Mouse (Mus musculus) adrenal gland, adult 2 months (tissue): ENCODE measurements around the gene Mettl11b. TPM values are rescaled to one million over a fixed set of nuclear protein-coding genes. Genes with fewer than 3 reads are reported as not detected.
"Not testable (repeated sequence)": the region's sequence is repeated elsewhere in the genome, so short reads cannot be mapped to it uniquely, and the experiment has no call there.

Source experiments
- DNase-seq: peaks from one replicate; pipeline ENCODE4 v3.0.0; 2021
- long read RNA-seq: library from polyadenylated mRNA; stranded (forward); transcript quantifications from one replicate; pipeline ENCODE4 v2.0.0, GENCODE M21; 2021
- polyA plus RNA-seq: library from polyadenylated mRNA; depleted of rRNA; stranded (reverse); fragments of >200 nt; gene quantifications from 2 replicates; pipeline ENCODE4 v1.2.3, GENCODE M21; 2012; rRNA removed
- total RNA-seq, 2 experiments: library from RNA; stranded (reverse); gene quantifications; 2 replicates each; pipeline ENCODE4 v1.2.3; 2021

Mettl11b gene
- not detected for total RNA-seq
- not detected in 2 replicates for polyA plus RNA-seq
- long read RNA-seq: 0 reads

DNA sequence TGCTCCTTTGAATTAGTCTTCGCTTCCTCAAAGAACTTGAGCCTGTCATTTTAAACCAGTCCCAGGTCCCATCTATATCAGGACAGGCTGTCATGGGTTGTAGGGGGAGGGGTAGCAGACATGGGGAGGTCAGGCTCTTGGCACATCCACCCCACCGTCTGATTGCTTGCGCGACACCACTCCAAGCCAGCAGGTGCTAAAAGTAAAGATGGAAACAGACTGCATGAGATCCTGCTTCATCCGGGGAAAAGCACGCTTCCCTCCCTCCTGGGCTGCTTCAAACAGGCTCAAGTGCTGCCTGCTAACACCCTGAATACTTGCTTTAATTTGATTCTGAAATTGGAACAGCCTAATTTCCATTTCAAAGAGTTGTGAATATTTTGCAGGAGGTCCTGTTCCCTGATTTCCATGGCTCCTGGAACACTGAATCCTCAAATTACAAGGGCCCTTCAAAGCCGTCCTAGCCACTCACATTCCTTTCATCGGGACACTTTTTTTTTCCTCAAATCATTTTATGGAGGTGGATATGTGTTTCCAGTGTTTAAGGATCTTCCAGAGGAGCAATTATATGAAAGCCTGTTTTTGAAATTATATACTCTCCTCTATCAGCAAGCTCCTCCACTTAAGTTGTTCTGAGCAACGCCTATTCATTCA lies at the start of gene Mettl11b:
TSS of gene Mettl11b (minus strand) at position 127 of the 654 bp plus-strand sequence.
- DNase-seq: no peak

DNA sequence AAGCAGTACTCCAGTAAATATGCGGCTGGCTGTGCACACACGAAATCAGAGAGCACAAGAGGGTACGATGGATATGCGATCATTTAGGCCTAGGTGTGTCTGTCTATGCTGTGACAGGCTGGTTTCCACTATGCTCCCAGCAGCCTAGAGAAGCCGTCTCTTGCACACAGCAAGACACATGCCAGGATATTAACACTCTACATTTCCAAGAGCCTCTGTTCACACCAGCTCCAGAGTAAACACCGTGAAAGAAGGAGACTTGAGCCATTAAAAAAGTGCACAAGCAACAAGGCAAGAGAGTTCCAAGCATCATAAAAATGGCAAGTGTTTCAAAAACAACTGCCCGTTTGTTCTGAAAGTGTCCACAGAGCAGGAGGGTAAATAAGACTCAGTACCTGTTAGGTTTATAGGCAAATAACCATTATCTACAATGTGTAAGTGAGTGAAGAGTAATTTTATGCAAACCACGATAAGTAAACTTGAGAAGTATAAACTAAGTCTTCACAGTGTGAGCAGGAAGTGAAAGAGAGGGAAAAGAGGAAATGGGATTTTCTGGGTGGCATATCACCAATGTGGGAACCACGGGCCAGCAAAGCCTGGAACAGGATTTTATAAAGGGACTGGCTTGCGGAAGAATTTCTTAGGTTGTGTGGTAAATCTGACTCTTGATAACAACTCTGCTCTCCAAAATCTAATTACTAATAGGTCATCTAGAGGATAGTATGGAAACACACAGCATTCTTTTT lies 32.6 kb upstream of the Mettl11b start:
- no peak for DNase-seq

DNA sequence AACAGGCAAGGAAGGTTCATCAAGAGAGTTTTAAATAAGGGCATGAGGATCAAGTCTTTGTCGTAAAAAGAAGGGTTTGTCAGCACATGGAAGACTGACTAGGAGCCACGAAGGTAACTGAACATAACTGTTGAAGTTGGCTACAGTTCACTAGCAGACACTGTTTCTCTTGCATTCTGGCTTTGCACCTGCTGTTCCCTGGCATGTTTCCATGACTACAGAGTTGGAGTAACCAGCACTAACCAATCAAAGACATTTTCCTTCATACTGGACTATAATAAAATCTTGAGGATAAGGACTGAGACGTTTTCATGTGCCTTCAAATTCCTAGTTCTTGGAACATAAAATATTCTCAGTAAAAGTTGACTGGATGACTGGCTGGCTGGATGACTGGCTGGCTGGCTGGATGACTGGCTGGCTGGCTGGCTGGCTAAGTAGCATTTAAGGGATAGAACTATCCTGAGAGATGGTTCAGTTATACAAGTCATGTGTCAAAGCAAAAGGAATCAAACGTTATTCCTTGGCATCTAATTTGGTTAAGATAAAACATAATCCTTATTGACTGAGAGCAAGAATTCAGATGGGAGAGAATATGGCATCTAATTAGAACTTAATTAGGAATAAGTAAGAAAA lies 26.4 kb upstream of the Mettl11b start:
- DNase-seq: no peak

DNA sequence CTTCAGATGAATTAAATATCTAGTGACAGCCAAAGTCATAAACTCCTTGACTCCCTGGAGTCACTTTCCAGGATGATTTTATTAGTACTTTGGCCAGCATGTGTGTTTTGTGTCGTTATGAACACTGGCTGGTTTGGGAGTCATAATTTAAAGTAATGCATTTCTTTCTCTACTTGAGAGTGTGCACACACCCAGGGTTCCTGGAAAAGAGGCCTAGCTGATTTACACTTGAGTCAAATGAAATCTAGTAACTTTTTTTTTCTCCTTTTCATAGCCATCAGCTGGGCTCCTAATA lies 12.2 kb upstream of the Mettl11b start:
- no peak for DNase-seq

DNA sequence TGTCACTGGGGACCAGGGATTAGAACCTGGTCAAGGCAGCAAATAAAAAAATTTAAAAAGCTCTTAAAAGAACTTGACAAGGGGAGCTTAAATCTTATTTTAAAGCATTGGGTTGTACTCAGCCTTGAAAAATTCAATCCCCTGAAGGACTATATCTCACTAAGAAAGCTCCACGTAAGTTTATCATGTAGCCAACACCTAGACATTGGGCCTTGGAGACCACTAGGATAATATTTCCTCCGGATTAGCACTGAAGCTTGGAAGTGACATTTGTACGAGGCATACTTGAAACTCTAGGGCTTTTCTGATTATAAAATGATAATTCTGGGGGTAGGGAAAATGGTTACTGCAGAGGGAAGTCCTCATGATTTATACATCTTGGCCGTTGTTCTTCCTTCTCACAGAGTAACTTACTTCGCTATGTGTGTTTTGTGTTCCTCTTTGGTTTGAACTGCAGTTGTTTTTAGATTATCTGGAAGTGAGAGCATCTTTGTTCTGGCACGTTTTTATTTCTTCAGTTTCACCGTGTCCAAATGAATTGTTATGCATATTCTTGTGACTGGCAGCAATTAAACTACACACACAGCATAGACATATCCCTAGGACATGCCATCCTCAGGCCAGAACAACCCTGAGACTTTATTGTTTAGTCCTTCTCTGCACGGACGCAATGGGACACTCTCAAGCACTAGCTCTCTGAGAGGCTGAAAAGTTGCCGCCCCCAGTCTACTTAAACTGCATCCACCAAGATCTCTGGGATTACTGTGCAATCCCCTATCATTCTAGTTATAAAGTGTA lies 11.6 kb upstream of the Mettl11b start:
- DNase-seq: no peak

DNA sequence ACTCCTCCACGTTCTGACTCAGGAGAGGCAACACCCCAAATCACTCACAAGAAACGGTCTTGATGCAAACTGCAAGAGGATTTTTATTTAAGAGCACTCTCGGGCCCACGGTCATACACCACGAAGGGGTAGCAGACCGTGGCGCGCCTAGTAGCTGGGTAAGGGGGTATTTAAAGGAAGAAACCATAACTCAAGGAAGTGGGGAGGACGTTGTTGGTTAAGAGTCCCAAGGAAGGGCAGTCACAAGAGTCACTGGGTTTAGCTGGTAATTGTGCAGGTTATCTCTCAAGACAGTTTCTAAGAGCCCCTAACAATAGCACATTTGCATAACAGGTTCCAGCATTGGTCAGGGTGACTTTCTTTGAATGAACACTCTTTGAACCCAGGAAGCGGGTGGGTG lies 6.1 kb upstream of the Mettl11b start:
- DNase-seq: not testable (repeated sequence)

DNA sequence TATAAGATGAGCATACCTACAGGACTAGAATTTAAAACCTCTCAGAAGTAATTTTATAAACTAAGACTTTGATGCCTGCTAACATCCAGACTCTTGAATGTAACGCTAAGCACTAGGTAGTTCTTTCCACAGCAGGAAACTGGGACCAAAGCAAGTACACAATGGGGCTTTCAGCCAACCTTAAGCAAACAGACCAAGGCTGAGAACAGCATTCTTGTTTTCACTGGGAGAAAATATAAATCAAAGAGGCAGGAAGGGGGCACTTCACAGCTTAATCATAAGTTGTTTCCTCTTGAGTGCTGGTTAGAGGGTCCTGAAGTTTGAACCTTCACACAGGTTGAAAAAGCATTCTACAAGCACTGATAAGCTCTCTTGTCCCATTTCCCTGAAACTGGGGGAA lies 1.1 kb downstream of the Mettl11b start:
- no peak for DNase-seq

DNA sequence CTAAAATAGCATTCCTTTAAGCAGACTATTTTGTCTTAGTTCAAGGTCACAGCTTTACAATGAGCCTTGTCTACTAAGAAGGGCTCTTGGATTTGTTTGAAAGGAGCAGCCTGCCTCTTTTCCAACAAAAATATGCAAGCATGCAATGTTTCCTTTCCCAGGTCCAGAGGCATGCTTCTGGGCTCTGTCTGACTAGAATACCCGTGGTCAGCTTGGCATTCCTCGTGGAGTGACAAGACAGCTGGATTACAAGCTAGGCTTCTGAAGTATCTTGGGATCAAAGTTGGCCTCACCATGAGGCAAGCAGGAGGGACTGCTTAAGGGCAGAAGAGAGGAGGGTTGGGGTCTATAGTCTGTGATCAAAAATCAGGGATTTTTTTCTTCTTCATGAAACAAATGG lies 16.4 kb downstream of the Mettl11b start:
- DNase-seq: no peak

DNA sequence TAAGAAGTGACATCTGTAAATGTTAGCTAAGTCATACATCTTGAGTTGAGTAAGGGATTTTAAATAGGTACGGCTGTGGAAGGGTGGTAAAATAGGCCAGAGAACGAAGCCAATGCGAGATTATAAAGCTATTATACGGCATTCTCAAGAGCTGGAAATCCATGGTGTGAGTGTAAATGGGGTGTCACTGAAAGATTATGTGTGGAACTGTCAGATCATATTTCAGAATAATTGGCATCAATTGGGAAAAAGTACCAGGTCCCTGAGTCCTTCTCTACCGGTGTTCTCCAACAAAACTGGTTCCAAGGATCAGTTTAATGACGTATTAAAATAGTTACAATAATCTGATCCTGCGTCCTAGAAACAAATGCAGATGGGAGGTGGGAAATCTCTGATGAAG lies 24.5 kb downstream of the Mettl11b start:
- DNase-seq: no peak

DNA sequence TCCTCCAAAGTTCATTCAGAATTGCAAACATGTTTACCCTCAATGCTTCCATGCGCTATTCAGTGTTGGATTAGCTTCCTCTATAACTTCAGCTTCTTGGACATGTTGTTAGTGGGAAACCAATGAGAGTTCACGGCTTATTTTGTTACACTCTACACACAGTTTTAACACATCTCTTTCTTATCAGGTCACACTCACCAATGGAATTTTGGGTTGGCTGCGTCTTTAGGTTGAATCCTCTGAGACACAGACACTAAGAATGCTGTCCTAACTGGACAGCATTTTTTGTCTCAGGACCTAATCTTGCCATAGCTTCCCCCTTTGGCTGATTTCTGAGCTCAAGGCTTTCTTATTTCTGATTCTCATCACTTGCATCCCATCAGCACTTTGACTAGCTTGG lies 25.3 kb downstream of the Mettl11b start:
- no peak for DNase-seq

DNA sequence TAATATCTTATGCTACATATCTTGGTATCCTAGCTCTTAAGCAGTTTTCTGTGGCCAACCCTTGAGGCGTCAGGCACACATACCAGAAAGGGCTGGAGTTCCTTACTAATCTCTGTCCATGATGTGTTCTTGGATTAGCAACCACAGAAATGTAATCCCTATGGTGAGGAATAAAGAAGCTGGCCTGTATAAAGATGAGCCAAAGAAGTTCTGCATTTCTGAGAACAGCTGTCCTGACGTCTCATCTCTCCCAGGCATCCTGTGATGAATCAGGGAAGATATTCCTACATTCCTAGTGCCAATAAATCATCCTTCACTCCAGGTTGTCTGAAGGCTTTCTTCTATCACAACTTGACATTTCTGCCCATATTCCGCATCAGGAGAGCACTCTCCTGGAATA lies 33.2 kb downstream of the Mettl11b start:
- no peak for DNase-seq

DNA sequence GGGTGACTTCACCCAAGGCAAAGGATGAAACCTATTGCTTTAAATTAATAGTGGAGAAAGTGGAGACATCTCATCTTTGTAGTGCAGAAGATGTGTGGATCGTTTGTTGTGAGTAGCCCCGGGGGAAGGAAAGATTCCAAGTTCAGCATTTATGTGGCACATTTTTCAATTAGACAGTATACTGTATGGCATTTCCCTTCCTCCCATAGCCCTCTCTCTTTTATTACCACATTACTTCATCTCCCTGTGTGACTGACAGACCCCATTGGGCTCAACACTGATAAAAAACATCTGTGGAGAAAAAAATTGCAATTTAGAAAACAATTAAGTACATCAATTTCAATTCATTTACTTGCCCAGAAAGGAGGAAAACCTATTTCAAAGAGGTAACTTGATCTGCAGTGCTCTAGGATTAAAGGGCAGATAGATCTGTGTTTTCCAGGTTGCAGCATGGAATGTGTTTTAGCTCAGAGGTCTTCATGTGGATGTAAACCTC lies 42.0 kb downstream of the Mettl11b start:
- no peak for DNase-seq

DNA sequence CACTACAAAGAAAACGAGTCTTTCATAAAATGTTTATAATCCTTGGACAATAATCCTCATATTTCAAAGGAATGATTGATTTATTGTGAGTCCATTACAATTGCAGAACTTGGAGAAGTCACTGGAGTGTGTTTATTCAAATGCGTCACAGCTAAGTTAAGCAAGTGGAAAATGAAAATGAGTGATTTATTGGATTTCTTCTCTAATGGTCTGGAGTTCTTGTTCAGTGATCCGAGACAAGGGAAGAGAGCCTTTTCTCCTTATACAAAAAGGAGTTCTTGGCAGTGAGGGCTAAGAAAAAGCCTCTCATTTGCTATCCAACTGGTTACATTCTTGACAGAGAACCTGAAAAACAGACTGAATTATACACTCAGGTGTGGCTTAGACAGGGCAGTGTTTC lies 42.9 kb downstream of the Mettl11b start:
- DNase-seq: no peak

DNA sequence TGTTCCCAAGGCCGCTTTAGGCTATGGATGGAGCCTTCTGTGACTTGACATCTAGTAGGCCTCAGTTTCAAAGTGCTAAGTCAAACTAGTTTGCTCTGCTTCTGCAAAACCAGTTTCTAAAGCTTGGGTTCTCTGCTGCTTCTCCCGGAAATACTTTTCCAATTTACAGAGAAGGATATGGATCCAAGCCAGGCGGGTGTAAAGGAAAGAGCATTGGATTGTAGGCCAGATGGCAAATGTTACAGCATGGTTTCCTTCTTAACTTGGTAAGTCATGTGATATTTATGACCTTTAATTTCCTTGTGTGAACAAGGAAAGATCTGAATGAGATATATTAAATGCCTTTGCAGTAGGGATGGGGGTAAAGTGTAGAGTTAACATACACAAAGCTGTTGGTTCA lies 52.2 kb downstream of the Mettl11b start:
- no peak for DNase-seq

DNA sequence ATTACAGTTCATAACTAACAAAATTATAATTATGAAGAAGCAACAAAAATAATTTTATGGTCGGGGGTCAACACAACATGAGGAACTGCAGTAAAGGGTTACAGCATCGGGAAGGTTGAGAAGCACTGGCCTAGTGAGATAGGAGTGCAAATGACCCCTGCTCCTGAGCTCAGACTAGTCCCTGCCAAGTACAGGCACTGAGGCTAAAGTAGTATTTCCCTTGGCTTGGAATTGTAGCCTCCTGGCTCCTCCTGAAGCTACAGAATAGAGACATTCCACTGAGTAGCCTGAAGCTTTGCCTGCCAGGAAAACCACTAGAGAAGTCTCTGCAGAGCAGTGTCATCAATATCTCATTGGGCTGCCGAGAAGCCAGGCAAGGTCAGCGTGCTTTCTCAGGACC lies 53.7 kb downstream of the Mettl11b start:
- DNase-seq: no peak

DNA sequence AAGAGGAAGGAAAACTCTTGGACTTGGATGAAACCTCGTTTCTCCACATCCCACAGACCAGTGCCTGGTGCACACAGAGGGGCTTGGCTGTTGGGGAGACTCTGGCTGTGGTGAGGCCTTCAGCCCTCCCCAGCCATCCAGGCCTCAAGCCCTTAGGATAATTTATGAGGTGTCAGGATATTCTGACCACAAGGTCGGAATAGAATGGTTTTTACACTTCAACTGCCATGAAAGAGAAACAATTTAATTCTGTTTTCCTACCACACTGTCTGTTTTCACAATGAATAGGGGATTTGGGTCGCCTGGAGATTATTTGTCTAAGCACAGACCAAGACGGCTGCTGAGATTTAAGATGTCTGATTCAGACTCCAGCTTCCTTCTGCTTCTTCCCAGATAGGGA lies 54.3 kb downstream of the Mettl11b start:
- DNase-seq: no peak

DNA sequence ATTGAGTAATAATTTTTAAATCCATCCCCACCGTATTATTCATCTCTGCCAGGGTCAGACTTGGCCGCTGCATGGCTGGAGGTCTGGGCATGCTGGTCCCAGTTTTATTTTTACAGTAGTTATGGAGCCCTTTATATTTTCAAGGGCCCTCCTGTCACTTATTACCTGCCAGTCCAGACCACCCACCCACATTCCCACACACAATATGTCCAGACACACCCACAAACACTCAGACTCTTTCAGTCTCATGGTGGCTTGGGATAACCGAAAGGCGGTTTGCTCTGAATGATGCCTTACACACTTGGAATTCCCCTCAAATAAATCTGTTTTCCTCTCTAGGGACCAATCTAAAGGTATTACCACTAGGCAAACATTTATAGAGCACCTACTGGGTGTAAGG lies 55.1 kb downstream of the Mettl11b start:
- DNase-seq: no peak

DNA sequence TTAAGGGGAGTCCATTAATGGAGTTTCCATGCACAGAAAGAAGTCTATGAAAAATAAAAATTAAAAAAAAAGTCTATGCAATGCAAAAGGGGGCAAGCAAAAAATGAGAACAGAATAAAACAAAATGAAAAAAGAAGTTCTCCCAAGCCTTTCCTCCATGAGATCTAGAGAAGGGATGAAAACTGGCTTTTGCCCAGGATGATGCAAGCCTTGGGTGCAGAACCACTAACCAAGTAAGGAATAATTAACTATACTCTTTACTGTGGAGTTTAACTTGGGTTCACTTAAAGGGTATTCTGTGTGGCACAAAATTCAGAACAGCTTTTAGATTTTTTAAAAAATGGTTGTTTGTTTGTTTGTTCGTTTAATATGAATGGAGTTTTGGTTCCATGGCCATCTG lies 62.6 kb downstream of the Mettl11b start:
- DNase-seq: no peak

DNA sequence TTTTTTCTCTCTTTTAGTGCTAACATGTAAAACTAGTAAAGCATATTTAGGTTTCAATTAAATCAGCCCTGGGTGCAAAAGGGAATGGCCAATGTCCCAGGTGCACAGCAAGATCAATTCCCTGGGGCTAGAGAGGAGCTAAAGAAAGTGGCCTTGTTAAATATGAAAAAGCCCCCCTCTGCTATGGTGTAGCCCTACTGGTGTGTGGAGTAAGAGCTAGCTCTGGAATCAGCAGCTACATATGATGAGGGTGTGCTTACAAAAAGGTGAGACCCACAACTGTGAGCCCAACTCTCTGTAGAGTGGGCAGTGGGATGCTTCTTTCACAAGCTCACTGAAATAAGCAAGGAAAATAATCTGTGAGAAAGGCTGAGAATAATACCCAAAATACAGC lies 66.5 kb downstream of the Mettl11b start:
- no peak for DNase-seq

DNA sequence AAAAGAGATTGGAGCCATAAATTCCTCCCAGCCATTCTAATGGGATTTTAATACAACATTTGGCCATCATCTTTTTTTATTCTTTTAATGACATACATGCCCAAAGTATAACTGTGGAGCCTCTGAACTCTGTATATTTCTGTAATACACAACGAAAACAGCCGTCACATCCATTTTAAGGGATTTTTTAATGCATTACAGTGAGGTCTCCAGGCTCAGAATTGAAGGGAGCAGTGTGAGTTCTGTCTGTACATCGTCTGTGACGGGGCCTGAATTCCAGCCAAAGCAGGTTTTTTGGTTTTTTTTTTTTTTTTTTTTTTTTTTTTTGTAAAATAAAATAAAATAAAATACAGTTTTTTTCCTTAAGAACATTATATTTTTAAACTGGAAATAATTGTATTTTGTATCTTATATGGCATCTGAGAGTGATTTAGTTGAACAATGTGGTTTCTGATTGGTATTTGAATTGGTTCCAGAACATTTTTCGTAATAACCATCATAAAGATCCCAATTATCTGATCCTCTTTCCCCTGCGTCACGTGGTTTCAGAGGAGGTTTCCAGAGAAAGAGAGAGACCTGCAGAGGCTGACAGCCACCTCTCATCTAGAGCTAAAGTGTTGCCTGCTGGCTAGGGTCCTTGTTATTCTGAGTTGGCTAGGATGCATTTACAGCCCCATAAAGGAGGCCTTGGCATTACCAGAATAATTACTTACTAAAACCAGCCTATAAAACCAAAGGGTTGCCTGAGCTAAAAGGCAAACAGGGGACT lies 67.1 kb downstream of the Mettl11b start:
- no peak for DNase-seq

DNA sequence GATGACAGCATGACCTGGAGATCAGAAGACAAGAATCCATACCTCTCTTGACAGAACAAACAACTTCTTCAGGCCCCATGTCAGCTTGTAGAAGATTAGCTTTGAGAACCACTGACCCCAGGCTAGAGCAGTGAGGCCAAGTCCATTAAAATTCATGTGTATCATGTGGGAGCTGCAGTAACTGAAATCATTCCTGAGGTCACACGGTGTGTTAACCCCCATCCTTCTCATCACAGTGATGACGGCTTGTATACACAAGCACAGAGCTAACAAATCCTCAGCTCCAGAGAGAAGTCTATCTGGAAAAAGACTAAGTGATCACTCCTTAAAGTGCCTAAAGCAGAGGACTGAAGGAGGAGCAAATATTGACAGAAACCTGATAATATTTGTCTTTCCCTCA lies 68.0 kb downstream of the Mettl11b start:
- no peak for DNase-seq

DNA sequence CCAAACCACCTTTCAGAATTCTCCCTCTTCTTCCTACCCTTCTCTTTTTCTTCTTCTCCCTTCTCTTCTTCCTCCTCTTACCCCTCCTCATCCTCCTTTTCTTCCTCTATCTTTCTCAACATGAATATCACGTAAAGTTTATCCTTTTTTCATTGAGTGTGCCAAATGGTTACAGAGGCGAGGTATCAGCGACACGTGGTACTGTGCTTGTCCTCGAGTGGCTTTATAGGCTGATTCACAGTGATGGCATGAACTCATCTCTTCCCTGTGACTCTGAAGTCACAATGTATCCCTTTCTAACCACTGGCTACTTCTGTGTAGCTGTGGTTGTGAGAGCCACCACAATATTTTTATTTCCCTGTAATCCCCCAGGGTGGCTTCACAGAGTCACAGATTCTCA lies 68.6 kb downstream of the Mettl11b start:
- no peak for DNase-seq
